Mouse (Mus musculus) liver, adult 2 months (tissue): Measurements from ENCODE around the gene Gm7138.
"Not testable (repeated sequence)": the region's sequence is repeated elsewhere in the genome, so short reads cannot be mapped to it uniquely, and the experiment has no call there.

ENCODE experiments used
- CTCF ChIP-seq: fragments of 200-500 bp; IDR thresholded peaks from 2 replicates; pipeline ENCODE4 v1.5.1; 2011; ENCODE audit warnings: low read depth, low read length, control low read depth
- POLR2A ChIP-seq: fragments of 200-500 bp; IDR thresholded peaks from 2 replicates; pipeline ENCODE4 v1.6.1; 2011; ENCODE audit warnings: low read length, control low read depth; ENCODE audit not compliant: insufficient read depth; ENCODE audit errors: extremely low read depth

GRCm38 (mm10) chr10:77759582-77759981, 17.2 kb downstream of the Gm7138 start, which contains the start of gene Gm3233:
- not testable (repeated sequence) for TF ChIP-seq CTCF, POLR2A
